Mouse (Mus musculus) heart, embryonic 14.5 days (tissue): ENCODE results near the gene Gm9732. TPM values are rescaled to one million over a fixed set of nuclear protein-coding genes. Genes with fewer than 3 reads are reported as not detected.
"Not testable (repeated sequence)": the region's sequence is repeated elsewhere in the genome, so short reads cannot be mapped to it uniquely, and the experiment has no call there.

ENCODE experiments used
- ATAC-seq: fragments of 200-750 bp; cut with Nextera tagmentation; 2 replicates; pipeline ENCODE4 v1.8.0; 2017; ENCODE audit warnings: low read depth, moderate TSS enrichment; ENCODE audit not compliant: insufficient number of reproducible peaks, insufficient read depth, low FRiP score
- H3K27ac ChIP-seq, 2 experiments: fragments of 200-500 bp in 1 of 2; fragments of 300-500 bp in 1 of 2; sonication (generic) in 1 of 2; replicated peaks in 1 of 2; 2 replicates each; pipeline ENCODE4 v1.5.1; 2012 to 2014; ENCODE audit warnings: low read depth in 2 of 2, low read length in 2 of 2, control low read depth in 1 of 2, mild to moderate bottlenecking in 1 of 2, mixed read lengths in 1 of 2; ENCODE audit not compliant: control insufficient read depth in 1 of 2, insufficient read depth in 1 of 2
- H3K27me3 ChIP-seq: fragments of 300-500 bp; sonication (generic); 2 replicates; pipeline ENCODE4 v1.6.1; 2014; ENCODE audit warnings: mild to moderate bottlenecking, low read length, control low read depth; ENCODE audit not compliant: control insufficient read depth, insufficient read depth
- H3K36me3 ChIP-seq: fragments of 300-500 bp; sonication (generic); 2 replicates; pipeline ENCODE4 v1.6.1; 2014; ENCODE audit warnings: mild to moderate bottlenecking, control low read depth, low read length, mixed read lengths; ENCODE audit not compliant: control insufficient read depth, insufficient read depth
- H3K4me1 ChIP-seq, 2 experiments: fragments of 200-500 bp in 1 of 2; fragments of 300-500 bp in 1 of 2; sonication (generic) in 1 of 2; 2 replicates each; pipeline ENCODE4 v1.6.1; 2012 to 2014; ENCODE audit warnings: low read length in 2 of 2, control low read depth in 1 of 2, mixed read lengths in 1 of 2; ENCODE audit not compliant: control insufficient read depth in 2 of 2, insufficient read depth in 2 of 2
- H3K4me2 ChIP-seq: fragments of 300-500 bp; sonication (generic); 2 replicates; pipeline ENCODE4 v1.6.1; 2014; ENCODE audit warnings: mild to moderate bottlenecking, low read length
- H3K4me3 ChIP-seq, 2 experiments: fragments of 200-500 bp in 1 of 2; fragments of 300-500 bp in 1 of 2; sonication (generic) in 1 of 2; 2 replicates each; pipeline ENCODE4 v1.5.1; 2012 to 2014; ENCODE audit warnings: low read length in 2 of 2, mild to moderate bottlenecking in 2 of 2, control low read depth in 1 of 2, low read depth in 1 of 2, moderate library complexity in 1 of 2; ENCODE audit not compliant: control insufficient read depth in 1 of 2, insufficient read depth in 1 of 2
- H3K9ac ChIP-seq: fragments of 300-500 bp; sonication (generic); 2 replicates; pipeline ENCODE4 v1.6.1; 2014; ENCODE audit warnings: mild to moderate bottlenecking, low read length
- H3K9me3 ChIP-seq: fragments of 300-500 bp; sonication (generic); 2 replicates; pipeline ENCODE4 v1.6.1; 2016; ENCODE audit warnings: low read length, control low read depth; ENCODE audit not compliant: control insufficient read depth
- WGBS: fragments of 180-500 bp; shearing (Covaris S2); extraction: QIAGEN DNeasy Blood & Tissue Kit; methylation state at CpG from one replicate; pipeline ENCODE4 v1.1.7; 2014; 5-methylcytosine and 5-hydroxymethylcytosine counted together
- polyA plus RNA-seq: library from polyadenylated mRNA; unstranded; fragments of >200 nt; fragmentation: Nextera tagmentation; extraction: Ambion mirVana; gene quantifications from 2 replicates; pipeline ENCODE4 v1.2.1, GENCODE M21; 2014

Gene Gm9732
- polyA plus RNA-seq, result not detected in 2 replicates

DNA sequence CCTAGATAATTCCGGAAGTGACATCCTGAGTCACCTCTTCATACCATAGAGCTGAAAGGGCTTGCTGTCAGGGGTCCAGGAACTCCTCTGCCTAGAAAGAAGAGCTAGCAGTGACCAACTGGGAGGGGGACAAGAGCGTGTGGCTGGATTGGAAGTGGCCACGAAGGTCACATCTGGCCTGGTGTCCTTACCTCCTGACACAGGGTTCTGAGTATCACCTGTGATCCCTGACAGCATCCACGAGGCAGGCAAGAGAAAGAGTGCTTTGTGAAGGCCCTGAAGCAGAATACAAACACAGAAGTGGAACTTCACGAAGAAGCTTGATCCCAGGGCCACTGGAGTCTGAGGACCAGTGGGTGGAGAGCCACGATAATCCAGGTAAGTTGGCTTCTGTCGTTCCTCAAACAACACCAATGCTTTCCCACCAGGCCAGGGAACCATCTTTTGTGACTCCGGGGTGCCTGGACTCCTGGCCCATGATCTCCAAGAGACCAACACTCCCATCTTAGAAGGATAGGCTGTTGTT is at the start of gene Gm9732:
Gene Gm9732 (plus strand): TSS at position 51 of the 526 bp plus-strand sequence.
- H3K36me3 ChIP-seq, H3K4me2 ChIP-seq, H3K9ac ChIP-seq, H3K27me3 ChIP-seq, H3K27ac ChIP-seq, ATAC-seq, H3K9me3 ChIP-seq, H3K4me1 ChIP-seq, H3K4me3 ChIP-seq: not testable (repeated sequence)
- 72% methylated on average over 8 of the region's 8 CpGs for WGBS

DNA sequence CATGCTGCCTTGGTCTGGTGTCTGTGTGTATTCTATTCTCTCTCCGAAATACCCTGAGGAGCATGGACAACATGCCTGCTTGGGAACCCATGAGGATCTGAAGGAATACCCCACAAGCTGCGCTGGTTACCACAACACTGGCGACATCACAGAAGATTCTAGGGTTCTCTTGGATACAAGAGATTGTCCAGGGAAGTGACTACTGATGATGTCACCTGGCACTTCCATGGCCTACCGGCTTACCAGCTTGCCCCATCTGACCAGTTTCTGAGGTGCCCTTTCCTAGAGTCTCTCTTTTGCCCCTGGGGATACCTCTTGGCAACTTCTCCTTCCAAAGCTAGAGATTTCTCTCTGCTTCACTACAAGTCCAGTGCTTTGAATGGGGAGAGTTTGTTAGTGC is 39.6 kb upstream of the Gm9732 start, which contains the start of gene Gm8122:
Gene Gm8122 (minus strand): TSS at position 101 of the 400 bp plus-strand sequence.
- H3K4me2 ChIP-seq, ATAC-seq, H3K4me3 ChIP-seq, H3K9ac ChIP-seq, H3K36me3 ChIP-seq, H3K9me3 ChIP-seq, H3K27me3 ChIP-seq, H3K27ac ChIP-seq, H3K4me1 ChIP-seq: not testable (repeated sequence)
- WGBS, result 77% methylated on average over 4 of the region's 4 CpGs

DNA sequence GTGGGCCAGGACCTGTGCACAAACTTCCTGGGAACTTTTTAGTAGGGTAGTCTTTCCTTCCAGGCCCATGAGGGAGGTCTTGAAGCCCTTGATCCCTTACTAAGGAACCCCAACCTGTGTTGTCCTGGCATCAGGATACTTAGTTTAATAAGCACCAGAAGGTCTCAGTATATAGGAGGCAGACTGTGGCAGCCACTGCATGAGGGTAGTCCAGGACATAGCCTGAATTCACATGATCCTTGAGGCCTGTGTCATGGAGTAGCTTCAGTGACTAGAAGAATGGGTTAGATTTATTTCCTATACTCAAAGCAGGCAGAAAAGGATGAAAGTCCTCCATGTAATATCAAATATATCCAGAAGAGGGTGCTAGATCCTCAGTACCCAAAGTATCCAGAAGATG is 37.1 kb upstream of the Gm9732 start:
- not testable (repeated sequence) for H3K9ac ChIP-seq, H3K4me3 ChIP-seq, H3K36me3 ChIP-seq, H3K27ac ChIP-seq, H3K27me3 ChIP-seq, ATAC-seq, H3K9me3 ChIP-seq, H3K4me2 ChIP-seq, H3K4me1 ChIP-seq

DNA sequence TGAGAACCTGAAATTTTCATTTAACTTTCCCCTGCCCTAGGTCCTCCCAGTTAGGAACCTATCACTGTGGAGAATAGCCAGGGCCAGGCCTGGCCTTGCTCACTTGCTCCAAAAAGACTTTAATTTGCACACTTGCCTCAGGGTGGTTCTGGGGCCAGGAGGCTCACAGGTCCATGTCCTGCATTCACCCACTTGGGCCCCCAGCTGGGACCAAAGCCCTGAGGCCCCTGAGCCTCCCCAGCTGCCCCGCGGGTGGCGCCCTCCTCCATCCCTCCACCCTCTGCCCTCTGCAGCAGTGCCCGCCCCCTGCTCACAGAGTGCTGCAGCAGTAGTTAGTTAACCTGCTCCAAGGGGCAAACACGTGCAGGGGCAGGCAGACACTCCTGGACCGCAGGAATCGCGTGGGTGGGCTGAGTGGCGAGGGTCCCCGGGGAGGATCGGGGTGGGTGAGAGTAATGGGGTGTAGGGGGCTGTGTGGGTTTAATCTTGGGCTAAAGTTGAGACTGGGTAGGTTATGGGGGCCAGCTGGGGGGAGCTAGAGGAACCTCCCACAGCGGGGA is 25.1 kb upstream of the Gm9732 start:
- H3K4me2 ChIP-seq, H3K4me1 ChIP-seq, ATAC-seq, H3K4me3 ChIP-seq, H3K27ac ChIP-seq, H3K36me3 ChIP-seq, H3K27me3 ChIP-seq, H3K9ac ChIP-seq, H3K9me3 ChIP-seq: not testable (repeated sequence)
- WGBS, result 14% methylated on average over 10 of the region's 12 CpGs

- not testable (repeated sequence) for H3K9ac ChIP-seq, H3K36me3 ChIP-seq, H3K4me2 ChIP-seq, H3K4me3 ChIP-seq, H3K9me3 ChIP-seq, H3K27ac ChIP-seq, ATAC-seq, H3K27me3 ChIP-seq, H3K4me1 ChIP-seq
- WGBS, result 24% methylated on average over 5 of the region's 6 CpGs
These were observed 24.1 kb upstream of the Gm9732 start for GRCm38 (mm10) chr14:43250549-43251253.

DNA sequence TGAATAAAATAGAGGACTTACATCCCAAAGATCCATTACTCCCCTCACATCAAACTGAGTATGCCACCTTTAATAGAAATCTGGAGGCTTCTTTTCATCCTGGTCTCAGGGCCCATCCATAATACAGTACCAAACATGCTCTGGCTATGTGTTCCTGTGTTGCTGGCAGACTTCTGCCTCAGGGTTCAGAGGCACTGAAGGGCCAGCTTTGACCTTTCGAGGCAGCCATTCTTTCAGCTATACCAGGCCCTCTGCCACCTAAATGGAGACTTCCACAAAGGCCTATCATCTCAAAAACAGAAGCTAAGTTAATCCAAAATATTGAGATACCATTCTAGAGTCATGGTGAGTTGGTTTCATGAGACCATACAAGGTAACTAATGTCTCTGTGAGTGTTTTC is 18.3 kb upstream of the Gm9732 start:
- ATAC-seq, H3K36me3 ChIP-seq: not testable (repeated sequence)
- WGBS, result 70% methylated on average over 1 of the region's 1 CpGs

GRCm38 (mm10) chr14:43258349-43258748 is 16.5 kb upstream of the Gm9732 start, which contains the start of gene Gm8126:
Gm8126 (plus strand) TSS chr14:43258649.
- not testable (repeated sequence) for H3K4me2 ChIP-seq, H3K9me3 ChIP-seq, H3K9ac ChIP-seq, ATAC-seq, H3K36me3 ChIP-seq, H3K4me3 ChIP-seq, H3K27me3 ChIP-seq, H3K27ac ChIP-seq, H3K4me1 ChIP-seq
- WGBS, result 84% methylated on average over 3 of the region's 4 CpGs

More for the DNA sequence above, 18.3 kb upstream of the Gm9732 start:
- not testable (repeated sequence) for H3K4me2 ChIP-seq, H3K27ac ChIP-seq, H3K9me3 ChIP-seq, H3K4me1 ChIP-seq, H3K4me3 ChIP-seq, H3K27me3 ChIP-seq, H3K9ac ChIP-seq
